Mouse (Mus musculus): ENCODE results near the gene Celsr1.

DNA sequence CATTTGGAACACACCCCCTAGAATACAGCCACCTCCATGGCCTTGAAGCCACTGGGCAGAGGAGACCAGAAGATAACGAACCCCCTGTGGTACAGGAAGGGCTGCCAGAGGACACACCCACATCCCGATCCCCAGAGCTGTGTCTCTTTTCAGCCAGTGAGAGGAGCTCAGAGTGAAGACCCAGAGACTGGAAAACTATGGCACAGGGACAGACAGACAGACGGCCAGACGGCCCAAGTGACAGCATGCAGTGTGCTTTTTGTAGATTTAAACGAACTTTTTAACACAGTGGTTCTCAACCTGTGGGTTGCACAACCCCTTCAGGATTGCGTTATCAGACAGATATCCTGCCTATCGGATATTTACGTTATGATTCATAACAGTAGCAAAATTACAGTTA is 63.1 kb downstream of the Celsr1 start:
- TF ChIP-seq POLR2A (IDR thresholded peaks at IDR 0.05; ENCODE audit: insufficient read length, low read depth) (no peak), MYOD1 (IDR thresholded peaks at IDR 0.05; ENCODE audit: control insufficient read depth in 1 of 3, insufficient read length in 2 of 3, low read depth in 2 of 3) (no peak), CEBPB (IDR thresholded peaks at IDR 0.05; ENCODE audit: insufficient read depth, poor library complexity, severe bottlenecking) (no peak; the same call in 1 of the 2 replicates), USF1 (IDR thresholded peaks at IDR 0.05; ENCODE audit: low read depth) (no peak), TCF12 (IDR thresholded peaks at IDR 0.05; ENCODE audit: insufficient read depth, poor library complexity, severe bottlenecking) (no peak), TCF3 (IDR thresholded peaks at IDR 0.05; ENCODE audit: insufficient read length, low read depth) (no peak), SRF (IDR thresholded peaks at IDR 0.05; ENCODE audit: control insufficient read depth, insufficient read length, low read depth) (no peak), POLR2AphosphoS2 (IDR thresholded peaks at IDR 0.05; ENCODE audit: insufficient read length, low read depth) (no peak), E2F4 (IDR thresholded peaks at IDR 0.05; ENCODE audit: insufficient read depth) (no peak), MYOG (IDR thresholded peaks at IDR 0.05; ENCODE audit: control insufficient read depth in 1 of 3, insufficient read depth in 1 of 3, insufficient read length in 2 of 3, low read depth in 2 of 3) (no peak), MAX (IDR thresholded peaks at IDR 0.05; ENCODE audit: low read depth) (no peak)

All from myocyte (in vitro differentiated cells).